In the genomic region with DNA sequence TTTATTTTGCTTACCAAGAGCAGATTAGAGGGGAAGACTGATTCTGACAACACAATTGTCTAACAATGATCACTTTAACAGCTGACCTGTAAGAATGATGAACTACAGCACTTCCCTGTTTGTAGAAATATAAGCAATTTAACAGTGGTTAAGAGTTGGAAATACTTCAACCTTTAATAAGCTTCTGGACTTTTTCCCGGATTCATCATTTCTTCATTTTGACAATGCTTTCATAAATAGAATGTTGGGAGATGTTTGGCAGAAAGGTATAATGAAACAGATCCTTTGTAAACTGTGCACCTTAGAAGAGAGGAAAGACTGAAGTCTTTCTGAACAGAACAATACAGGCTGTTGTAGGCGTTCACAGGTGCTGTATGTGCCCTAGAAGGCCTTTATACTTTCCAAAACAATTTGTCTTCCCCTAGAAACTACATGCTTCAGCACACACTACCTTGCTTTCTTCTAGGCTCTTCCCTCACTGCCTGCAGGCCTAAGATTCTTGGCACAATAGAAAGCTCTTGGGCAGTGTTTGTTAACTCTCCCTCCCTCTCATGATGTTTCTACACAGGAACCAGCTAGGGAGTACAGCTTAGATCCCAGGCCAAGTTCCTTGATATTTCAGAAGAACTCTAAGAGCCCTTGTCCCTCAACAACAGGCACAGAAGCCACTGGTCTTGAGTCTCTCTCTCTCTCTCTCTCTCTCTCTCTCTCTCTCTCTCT, we compare ENCODE assay signal across 18 mouse cellular contexts. TPM values are rescaled to one million over a fixed set of nuclear protein-coding genes. Genes with fewer than 3 reads are reported as not detected.
A peak's percentile ranks its signal among the peaks of the same experiment; 100 is the strongest.
DNase-seq lines count a peak whose midpoint lies in the region; ATAC-seq and TF ChIP-seq lines count a peak whose summit lies in the region.
"Had no signal": no experiment of that assay in that cellular context is flagged by ENCODE, and none has a peak within 500 bp of the region (broad histone marks: within the 10 kb centered on the region; RNA-seq: fewer than 3 reads in every experiment).

No protein-coding gene starts in this region.

- no peak overlapping the region for H3K4me3 ChIP-seq in heart, embryonic 10.5 days
- H3K4me3 ChIP-seq in stomach, embryonic 14.5 days (ENCODE audit: low read depth, low read length): no peak overlapping the region
- H3K4me3 ChIP-seq in stomach, postnatal 0 days (ENCODE audit: low read depth, low read length): no peak overlapping the region
- H3K4me3 ChIP-seq in midbrain, embryonic 13.5 days (replicated peaks): no peak overlapping the region
- H3K4me3 ChIP-seq: hindbrain, embryonic 10.5 days; limb, embryonic 13.5 days had no signal

- no peaks in the 10 kb centered on the region for H3K4me1 ChIP-seq in heart, embryonic 10.5 days
- no peaks in the 10 kb centered on the region for H3K4me1 ChIP-seq in stomach, embryonic 14.5 days (ENCODE audit: control insufficient read depth, insufficient read depth, low read length)
- H3K4me1 ChIP-seq in stomach, postnatal 0 days (replicated peaks; ENCODE audit: control insufficient read depth, insufficient read depth): no peaks in the 10 kb centered on the region
- no peaks in the 10 kb centered on the region for H3K4me1 ChIP-seq in midbrain, embryonic 13.5 days (replicated peaks)
- H3K4me1 ChIP-seq: hindbrain, embryonic 10.5 days; limb, embryonic 13.5 days had no signal

- H3K27ac ChIP-seq in heart, embryonic 10.5 days: no peak overlapping the region
- H3K27ac ChIP-seq in stomach, embryonic 14.5 days (ENCODE audit: low read length): no peak overlapping the region
- H3K27ac ChIP-seq in stomach, postnatal 0 days (replicated peaks): no peak overlapping the region
- H3K27ac ChIP-seq in midbrain, embryonic 13.5 days: no peak overlapping the region
- H3K27ac ChIP-seq: hindbrain, embryonic 10.5 days; kidney, postnatal 0 days; limb, embryonic 13.5 days; liver, embryonic 14.5 days had no signal

- no peak for TF ChIP-seq CTCF in stomach, postnatal 0 days (IDR thresholded peaks at IDR 0.05; ENCODE audit: low read depth)

- no peaks in the 10 kb centered on the region for H3K27me3 ChIP-seq in heart, embryonic 10.5 days (ENCODE audit: insufficient read depth, poor library complexity, severe bottlenecking)
- no peaks in the 10 kb centered on the region for H3K27me3 ChIP-seq in stomach, embryonic 14.5 days (ENCODE audit: control insufficient read depth, insufficient read depth, low read length)
- no peaks in the 10 kb centered on the region for H3K27me3 ChIP-seq in stomach, postnatal 0 days (ENCODE audit: control insufficient read depth, insufficient read depth, low read length)
- H3K27me3 ChIP-seq in midbrain, embryonic 13.5 days: no peaks in the 10 kb centered on the region
- H3K27me3 ChIP-seq: limb, embryonic 13.5 days; Patski had no signal

- no peak overlapping the region for H3K9ac ChIP-seq in stomach, embryonic 14.5 days (replicated peaks; ENCODE audit: low read depth, low read length)
- H3K9ac ChIP-seq in stomach, postnatal 0 days (ENCODE audit: low read length): no peak overlapping the region
- H3K9ac ChIP-seq in midbrain, embryonic 13.5 days (replicated peaks): no peak overlapping the region
- H3K9ac ChIP-seq: forebrain, postnatal 0 days; limb, embryonic 13.5 days; liver, embryonic 14.5 days had no signal

- H3K36me3 ChIP-seq in heart, embryonic 10.5 days: no peaks in the 10 kb centered on the region
- no peaks in the 10 kb centered on the region for H3K36me3 ChIP-seq in stomach, embryonic 14.5 days (ENCODE audit: control insufficient read depth, insufficient read depth, low read length)
- H3K36me3 ChIP-seq in stomach, postnatal 0 days (ENCODE audit: control insufficient read depth, insufficient read depth, low read length): no peaks in the 10 kb centered on the region
- no peaks in the 10 kb centered on the region for H3K36me3 ChIP-seq in midbrain, embryonic 13.5 days
- H3K36me3 ChIP-seq: hindbrain, embryonic 10.5 days; limb, embryonic 13.5 days had no signal

- WGBS in heart, embryonic 10.5 days: 67% methylated on average over 2 of the region's 2 CpGs
- WGBS in stomach, embryonic 14.5 days: 40% methylated on average over 2 of the region's 2 CpGs
- 48% methylated on average over 2 of the region's 2 CpGs for WGBS in stomach, postnatal 0 days
- WGBS in midbrain, embryonic 13.5 days: 75% methylated on average over 2 of the region's 2 CpGs

- peak; percentile 23; the same call in 1 of the 2 replicates for ATAC-seq in stomach, embryonic 14.5 days (ENCODE audit: insufficient number of reproducible peaks, insufficient read depth, low FRiP score, low read depth)
- no peak for ATAC-seq in stomach, postnatal 0 days (ENCODE audit: low FRiP score, low TSS enrichment)
- no peak for ATAC-seq in midbrain, embryonic 13.5 days
- ATAC-seq: forebrain, postnatal 0 days; Patski had no signal

- DNase-seq in heart, adult 8-10 months (ENCODE audit: low spot score): peak; percentile 35
- no peak for DNase-seq in heart, embryonic 10.5 days (ENCODE audit: low spot score)
- DNase-seq in stomach, postnatal 0 days (ENCODE audit: low spot score): no peak
- DNase-seq in fibroblast of lung, adult 2 months (ENCODE audit: low read depth): peak; percentile 16
- no peak for DNase-seq in retina, postnatal 1 day
- DNase-seq: cerebellum, adult 8-10 months; forebrain, postnatal 0 days; gastrocnemius, postnatal 36 days; kidney, adult 11 months; spleen, adult 18-20 months had no signal

- H3K4me2 ChIP-seq in stomach, embryonic 14.5 days (replicated peaks; ENCODE audit: low read depth, low read length): no peak overlapping the region
- no peak overlapping the region for H3K4me2 ChIP-seq in stomach, postnatal 0 days (replicated peaks; ENCODE audit: low read depth)
- H3K4me2 ChIP-seq in midbrain, embryonic 13.5 days (replicated peaks): no peak overlapping the region
- H3K4me2 ChIP-seq: limb, embryonic 13.5 days; midbrain, embryonic 11.5 days had no signal

- no peaks in the 10 kb centered on the region for H3K9me3 ChIP-seq in heart, embryonic 10.5 days
- no peaks in the 10 kb centered on the region for H3K9me3 ChIP-seq in stomach, embryonic 14.5 days (ENCODE audit: control insufficient read depth, low read depth, low read length)
- no peaks in the 10 kb centered on the region for H3K9me3 ChIP-seq in stomach, postnatal 0 days (ENCODE audit: control insufficient read depth, low read length)
- no peaks in the 10 kb centered on the region for H3K9me3 ChIP-seq in midbrain, embryonic 13.5 days
- H3K9me3 ChIP-seq: hindbrain, embryonic 10.5 days; limb, embryonic 13.5 days had no signal

- no peak for TF ChIP-seq EP300 in stomach, postnatal 0 days (optimal IDR thresholded peaks at IDR 0.05)

RNA-seq across cellular contexts. Expression of a gene that starts 46.4 kb away (rescaled TPM):
- 1 to 10 TPM; 5.7 to 8.0 (median 7.2) TPM for total RNA-seq in heart, adult 8-10 months (2022)
- 18.7 and 22.4 TPM in 2 replicates for polyA plus RNA-seq in heart, embryonic 10.5 days (2016; fragmentation: Nextera tagmentation; extraction: Ambion mirVana)
- polyA plus RNA-seq in stomach, embryonic 14.5 days (2014; fragmentation: Nextera tagmentation; extraction: Ambion mirVana): 30.0 and 32.8 TPM in 2 replicates
- 13.4 and 14.0 TPM in 2 replicates for polyA plus RNA-seq in stomach, postnatal 0 days (2015; fragmentation: Nextera tagmentation; extraction: Ambion mirVana)
- polyA plus RNA-seq in midbrain, embryonic 13.5 days (2015; fragmentation: Nextera tagmentation; extraction: Ambion mirVana): 17.8 and 17.9 TPM in 2 replicates

Comparison
In these comparisons a context has a peak if more than half of its experiments do, and no peak if none do; other contexts are left out.
1. DNase-seq: peak in heart, adult 8-10 months (single experiment) and fibroblast of lung, adult 2 months (single experiment); none in heart, embryonic 10.5 days (single experiment), stomach, postnatal 0 days (single experiment) and retina, postnatal 1 day (single experiment).